Mouse (Mus musculus): ENCODE data around the gene Kcnj4. TPM values are rescaled to one million over a fixed set of nuclear protein-coding genes. Genes with fewer than 3 reads are reported as not detected.
"Not testable (repeated sequence)": the region's sequence is repeated elsewhere in the genome, so short reads cannot be mapped to it uniquely, and the experiment has no call there.

Gene Kcnj4
- total RNA-seq, 2 experiments from 2014 or later = 0.11 TPM; not detected in 1

DNA sequence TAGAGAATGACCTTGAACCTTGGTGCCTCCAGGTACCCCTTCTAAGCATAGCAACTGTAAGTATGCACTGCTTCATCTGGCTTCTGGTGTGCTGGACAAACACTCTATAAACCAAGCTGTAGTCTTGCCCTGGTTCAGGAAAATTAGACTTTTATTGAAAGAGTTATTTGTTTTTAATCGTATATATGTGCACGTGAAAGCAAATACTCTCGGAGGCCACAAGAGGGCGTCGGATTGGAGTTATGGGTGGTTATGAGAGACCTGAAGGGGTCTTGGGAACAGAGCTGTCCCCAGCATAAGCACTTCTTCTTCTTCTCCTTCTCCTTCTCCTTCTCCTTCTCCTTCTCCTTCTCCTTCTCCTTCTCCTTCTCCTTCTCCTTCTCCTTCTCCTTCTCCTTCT is 35.5 kb downstream of the Kcnj4 start:
- no peak for DNase-seq
- intact Hi-C loops (cut with DNase I) = loop anchor here (5.0 kb wide), 2 partner anchors 42 to 147 kb away; no protein-coding TSS in a partner anchor

DNA sequence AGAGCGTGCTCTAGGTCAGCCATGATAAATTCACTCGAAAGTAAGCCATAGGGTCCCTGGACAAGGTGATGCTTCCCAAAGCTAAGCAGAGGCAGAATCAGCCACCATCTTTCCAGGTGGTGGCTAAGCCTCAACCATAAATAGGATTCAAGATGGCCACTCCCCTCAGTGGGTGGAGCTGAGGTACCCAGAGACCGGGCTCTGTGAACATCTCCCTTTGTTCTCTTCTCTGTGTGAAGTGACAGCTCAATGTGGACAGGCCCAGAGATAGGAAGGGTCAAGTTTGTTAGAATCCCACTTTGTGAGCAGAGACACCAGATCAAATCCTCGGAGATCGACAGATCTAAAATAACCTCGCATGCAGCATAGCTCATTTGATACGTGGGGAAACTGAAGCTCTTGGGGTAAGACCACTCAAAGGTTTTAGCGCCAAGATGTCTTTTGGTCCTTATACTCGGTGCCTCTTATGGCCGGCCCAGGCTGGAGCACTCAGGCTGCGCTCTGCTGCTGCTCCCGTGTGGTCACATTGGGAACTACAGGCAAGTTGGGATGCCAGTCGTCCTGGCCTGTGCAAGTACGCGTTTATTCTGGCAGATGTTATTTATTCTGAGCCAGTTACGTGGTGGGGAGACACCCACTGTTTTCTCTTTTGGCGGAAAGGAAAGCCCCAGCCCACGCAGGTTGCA is 38.3 kb downstream of the Kcnj4 start:
- intact Hi-C loops (cut with DNase I) = loop anchor here (1.0 to 5.0 kb wide), 6 partner anchors 39 to 242 kb away; no protein-coding TSS in a partner anchor
- DNase-seq = peak; percentile 89 to 93

GRCm38 (mm10) chr15:79456546-79456945 is 48.5 kb downstream of the Kcnj4 start:
- intact Hi-C loops (cut with DNase I) = no loop called here
- no peak for DNase-seq

DNA sequence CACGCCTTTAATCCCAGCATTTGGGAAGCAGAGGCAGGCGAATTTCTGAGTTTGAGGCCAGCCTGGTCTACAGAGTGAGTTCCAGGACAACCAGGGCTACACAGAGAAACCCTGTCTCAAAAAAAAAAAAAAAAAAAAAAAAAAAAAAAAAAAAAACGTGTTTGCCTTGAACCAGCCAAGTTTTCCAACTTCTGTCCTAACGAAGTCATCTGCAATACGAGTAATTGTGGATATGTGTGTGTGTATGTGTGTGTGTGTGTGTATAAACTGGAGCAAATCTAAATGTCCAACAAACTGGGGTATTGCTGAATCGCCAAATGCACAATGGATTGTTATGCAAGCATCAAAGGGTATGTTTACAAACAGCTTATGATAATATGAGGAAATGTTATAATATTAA is 48.9 kb downstream of the Kcnj4 start:
- DNase-seq; intact Hi-C loops (cut with DNase I): not testable (repeated sequence)

GRCm38 (mm10) chr15:79455106-79455810 is 49.8 kb downstream of the Kcnj4 start, which contains the start of gene Csnk1e:
Gene Csnk1e, minus strand, starts transcription at chr15:79455566.
- intact Hi-C loops (cut with DNase I) = no loop called here
- peak; percentile 72 to 74 for DNase-seq

DNA sequence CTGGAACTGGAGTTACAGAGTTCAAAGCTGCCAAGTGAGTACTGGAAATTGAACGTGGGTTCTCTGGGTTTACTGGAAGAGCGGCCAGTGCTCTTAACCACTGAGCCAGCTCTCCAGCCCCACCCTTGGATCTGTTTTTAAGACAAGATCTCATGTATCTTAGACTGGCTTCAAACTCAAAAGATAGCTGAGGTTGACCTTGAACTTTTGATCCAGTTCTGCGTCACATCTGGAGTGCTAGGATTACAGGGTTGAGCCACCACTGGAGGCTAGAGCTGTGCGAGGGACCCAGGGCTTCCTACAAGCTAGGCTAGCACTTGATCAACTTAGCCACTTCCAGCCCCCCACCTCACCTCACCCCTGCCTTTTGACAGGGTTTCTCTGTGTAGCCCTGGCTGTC is 51.2 kb downstream of the Kcnj4 start:
- intact Hi-C loops (cut with DNase I) = no loop called here
- DNase-seq = no peak

GRCm38 (mm10) chr15:79448041-79448440 is 57.0 kb downstream of the Kcnj4 start:
- intact Hi-C loops (cut with DNase I) = no loop called here
- no peak for DNase-seq

GRCm38 (mm10) chr15:79445786-79446654 is 59.0 kb downstream of the Kcnj4 start:
- DNase-seq = no peak

DNA sequence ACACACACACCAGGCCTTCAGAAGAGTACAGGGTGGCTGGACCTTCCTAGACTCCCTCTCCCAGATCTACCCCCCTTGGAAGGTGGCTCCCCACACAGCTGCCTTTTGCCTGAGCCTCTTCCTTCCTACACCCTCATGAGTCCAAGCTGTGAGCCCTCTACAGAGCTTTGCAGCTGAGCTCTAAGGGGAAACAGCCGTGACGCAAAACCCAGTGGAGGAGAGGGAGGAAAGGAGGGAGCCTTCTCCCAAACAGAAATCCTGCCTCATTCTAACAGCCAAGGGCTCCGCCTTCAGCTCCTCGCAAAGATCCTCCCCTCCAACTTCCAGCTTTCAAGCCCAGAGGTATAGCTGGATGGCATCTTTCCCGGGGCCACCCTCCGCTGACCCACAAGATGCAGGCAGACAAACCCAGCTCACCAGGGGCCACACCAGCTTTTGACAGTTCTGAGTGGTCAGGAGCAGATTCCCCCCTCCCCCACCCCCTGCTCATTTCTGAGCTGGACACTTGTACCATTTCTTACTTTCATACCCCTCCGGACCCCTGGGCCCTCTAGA is 61.1 kb downstream of the Kcnj4 start:
- intact Hi-C loops (cut with DNase I) = loop anchor here (5.0 kb wide), 1 partner anchor 62 kb away; no protein-coding TSS in a partner anchor

More at GRCm38 (mm10) chr15:79445786-79446654, 59.0 kb downstream of the Kcnj4 start:
- intact Hi-C loops (cut with DNase I) = no loop called here

DNA sequence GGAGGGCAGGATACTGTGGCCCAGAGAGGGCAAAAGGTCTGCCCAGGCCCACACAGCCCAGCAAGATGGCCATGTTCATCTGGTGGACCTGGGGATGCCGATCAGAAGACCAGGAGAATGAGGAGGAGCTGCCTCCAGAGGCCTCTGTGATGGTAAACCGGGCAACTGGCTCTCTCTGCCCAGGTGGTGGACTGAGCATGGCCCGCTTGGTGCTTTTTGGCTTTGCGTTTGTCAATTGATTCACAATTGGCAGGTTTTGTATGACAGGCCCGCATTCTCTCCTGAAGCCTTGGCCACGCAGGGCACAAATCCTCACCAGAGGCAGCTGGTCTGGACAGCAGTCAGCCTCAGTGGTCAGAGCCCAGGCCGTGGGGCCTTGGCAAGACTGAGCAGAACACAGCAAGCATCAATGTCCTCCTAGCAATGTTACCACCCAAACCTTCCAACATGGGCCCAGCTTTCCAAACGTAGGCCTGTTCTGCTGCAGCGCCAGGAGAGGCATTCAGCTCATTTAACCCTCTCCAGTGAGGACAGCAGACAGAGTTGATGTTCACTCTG is 62.0 kb downstream of the Kcnj4 start:
- intact Hi-C loops (cut with DNase I) = loop anchor here (1.0 to 5.0 kb wide), 2 partner anchors 40 to 61 kb away; partner anchors contain the start of gene Tmem184b
- DNase-seq = no peak

More for the DNA sequence above, 61.1 kb downstream of the Kcnj4 start:
- DNase-seq = no peak

DNA sequence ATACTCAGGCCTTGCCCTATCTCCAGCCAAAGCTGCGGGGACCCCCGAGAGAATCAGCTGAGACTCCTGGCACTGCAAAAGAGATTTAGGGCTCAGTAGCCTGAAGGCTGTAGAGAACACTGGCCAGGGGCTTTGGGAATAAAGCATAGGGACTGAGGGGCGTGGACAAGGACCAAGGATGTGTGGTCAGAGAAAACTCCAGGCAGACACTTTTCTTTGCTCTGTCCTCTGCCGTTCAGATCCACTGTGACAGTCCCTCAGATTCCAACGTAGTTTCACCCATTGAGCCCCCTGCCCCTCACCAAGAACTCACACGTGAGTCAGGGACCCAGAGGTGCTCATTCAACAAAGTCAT is 62.8 kb downstream of the Kcnj4 start:
- intact Hi-C loops (cut with DNase I) = loop anchor here (1.0 to 5.0 kb wide), 2 partner anchors 39 to 60 kb away; partner anchors contain the start of gene Tmem184b
- no peak for DNase-seq

DNA sequence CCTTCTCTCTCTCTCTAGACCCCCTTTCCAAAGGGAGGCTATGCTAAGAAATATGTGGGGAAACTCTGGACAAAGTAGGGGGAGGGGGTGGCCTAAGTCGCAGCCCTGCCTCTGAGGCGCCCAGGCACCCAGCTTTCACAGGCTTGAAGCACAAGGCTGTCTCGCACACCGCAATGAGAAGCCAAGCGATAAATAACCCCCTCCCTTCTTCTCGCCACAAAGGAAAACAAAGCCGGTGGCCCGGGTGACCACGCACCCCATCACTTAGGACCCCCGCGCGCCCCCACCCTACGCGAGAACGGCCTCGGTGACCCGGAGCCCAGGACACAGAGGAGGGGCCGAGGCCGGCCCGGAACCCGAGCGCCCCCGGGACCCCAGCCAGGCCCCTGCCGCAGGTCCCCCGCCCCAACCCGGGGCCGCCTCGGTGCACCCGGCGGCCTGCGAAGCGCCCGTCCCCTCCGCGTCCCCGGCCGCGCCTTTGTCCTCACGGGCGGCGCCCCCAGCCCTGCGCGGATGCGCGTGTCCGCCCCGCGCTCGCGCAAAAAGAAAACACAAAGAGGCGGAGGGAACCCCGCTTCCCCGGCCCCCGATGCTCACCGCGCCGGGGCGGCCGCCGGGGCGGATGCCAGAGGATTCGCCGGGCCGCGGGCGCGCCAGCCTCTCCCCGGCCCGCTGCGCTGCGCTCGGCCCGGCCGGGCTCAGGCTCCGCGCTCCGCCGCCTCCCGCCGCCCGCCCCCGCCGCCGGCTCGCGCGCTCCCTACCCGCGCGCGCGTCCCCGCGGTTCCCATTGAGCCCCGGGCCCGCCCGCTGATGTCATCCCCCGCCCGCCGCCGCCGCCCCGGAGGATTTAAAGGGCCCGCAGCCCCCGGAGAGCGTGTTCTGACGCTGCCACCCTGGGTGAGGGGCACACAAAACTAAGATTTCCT is 63.4 kb downstream of the Kcnj4 start:
- peak; percentile 88 to 90 for DNase-seq
- intact Hi-C loops (cut with DNase I) = loop anchor here (1.0 to 5.0 kb wide), 2 partner anchors 38 to 59 kb away; partner anchors contain the start of gene Tmem184b

GRCm38 (mm10) chr15:79440651-79441330 is 64.2 kb downstream of the Kcnj4 start:
- intact Hi-C loops (cut with DNase I) = loop anchor here (5.0 kb wide), 1 partner anchor 58 kb away; no protein-coding TSS in a partner anchor
- no peak for DNase-seq

GRCm38 (mm10) chr15:79440223-79440622 is 64.8 kb downstream of the Kcnj4 start:
- intact Hi-C loops (cut with DNase I) = loop anchor here (5.0 kb wide), 1 partner anchor 58 kb away; no protein-coding TSS in a partner anchor
- peak; percentile 72 to 75 for DNase-seq

DNA sequence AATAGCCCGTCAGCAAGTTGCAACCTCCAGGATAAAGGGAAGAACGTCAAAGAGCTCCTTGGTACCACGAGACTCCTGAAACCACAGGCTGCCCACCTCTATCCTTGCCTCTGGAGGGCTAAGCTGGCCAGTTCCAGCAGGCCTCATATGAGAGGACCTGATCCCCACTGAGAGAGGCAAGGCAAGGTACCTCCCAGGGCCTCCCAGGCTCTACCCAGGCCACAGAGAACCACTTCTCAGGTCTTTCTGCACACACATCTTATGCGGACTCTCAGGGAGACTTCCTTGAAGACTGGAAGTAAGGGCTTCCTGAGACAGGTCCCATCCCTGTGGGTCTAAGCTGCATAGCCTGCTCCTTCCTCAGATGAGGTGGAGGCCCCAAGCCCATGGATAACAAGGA is 65.7 kb downstream of the Kcnj4 start:
- intact Hi-C loops (cut with DNase I) = no loop called here
- DNase-seq = no peak

GRCm38 (mm10) chr15:79438816-79439215 is 66.2 kb downstream of the Kcnj4 start:
- intact Hi-C loops (cut with DNase I) = no loop called here
- DNase-seq = no peak

GRCm38 (mm10) chr15:79438209-79438810 is 66.7 kb downstream of the Kcnj4 start:
- DNase-seq = no peak
- intact Hi-C loops (cut with DNase I) = no loop called here
